Mouse (Mus musculus) embryo, embryonic 11.5 days (tissue): Measurements from ENCODE around the gene Pfkfb2.

Experiments used
- DNase-seq: peaks from one replicate; pipeline ENCODE4 v3.0.0-alpha.2; 2012; ENCODE audit warnings: low read depth, low spot score

Pfkfb2 gene

GRCm38 (mm10) chr1:130737916-130738315 is 8.9 kb upstream of the Pfkfb2 start:
- DNase-seq, result no peak

- no peak for DNase-seq
Observed at GRCm38 (mm10) chr1:130737411-130737881, 8.4 kb upstream of the Pfkfb2 start.

- no peak for DNase-seq
Observed at GRCm38 (mm10) chr1:130734852-130735251, 5.8 kb upstream of the Pfkfb2 start.

- DNase-seq, result no peak
Observed at GRCm38 (mm10) chr1:130734452-130734851, 5.4 kb upstream of the Pfkfb2 start.

GRCm38 (mm10) chr1:130733671-130734070 is 4.6 kb upstream of the Pfkfb2 start:
- DNase-seq, result no peak

GRCm38 (mm10) chr1:130732706-130733658 is 3.9 kb upstream of the Pfkfb2 start:
- DNase-seq, result no peak

- no peak for DNase-seq
Observed at GRCm38 (mm10) chr1:130731741-130732337, 2.8 kb upstream of the Pfkfb2 start, which contains the start of gene AA986860. TSS of gene AA986860 (plus strand) at chr1:130731976.

GRCm38 (mm10) chr1:130728708-130729107 is 345 bp downstream of the Pfkfb2 start:
- DNase-seq, result no peak

- no peak for DNase-seq
Observed at GRCm38 (mm10) chr1:130728070-130728469, 983 bp downstream of the Pfkfb2 start.

- no peak for DNase-seq
Observed at GRCm38 (mm10) chr1:130726396-130726795, 2.7 kb downstream of the Pfkfb2 start.

- DNase-seq, result no peak
Observed at GRCm38 (mm10) chr1:130724206-130724605, 4.8 kb downstream of the Pfkfb2 start.

- DNase-seq, result peak; percentile 86
Observed at GRCm38 (mm10) chr1:130717291-130717871, 11.7 kb downstream of the Pfkfb2 start, which contains the start of gene Yod1. TSS of gene Yod1 (plus strand) at chr1:130717327.

GRCm38 (mm10) chr1:130716513-130717290 is 12.4 kb downstream of the Pfkfb2 start:
- no peak for DNase-seq

- DNase-seq, result no peak
Observed at GRCm38 (mm10) chr1:130716218-130716512, 12.9 kb downstream of the Pfkfb2 start.

- DNase-seq, result peak; percentile 88
Observed at GRCm38 (mm10) chr1:130715561-130716217, 13.4 kb downstream of the Pfkfb2 start, which contains the start of gene Gm29427. TSS of gene Gm29427 (minus strand) at chr1:130715799.

- DNase-seq, result no peak
Observed at GRCm38 (mm10) chr1:130714046-130714445, 15.0 kb downstream of the Pfkfb2 start.

- no peak for DNase-seq
Observed at GRCm38 (mm10) chr1:130710283-130711080, 18.6 kb downstream of the Pfkfb2 start.

- DNase-seq, result no peak
Observed at GRCm38 (mm10) chr1:130703613-130704012, 25.4 kb downstream of the Pfkfb2 start.

GRCm38 (mm10) chr1:130701976-130702375 is 27.1 kb downstream of the Pfkfb2 start:
- DNase-seq, result no peak
